Mouse (Mus musculus) CH12.LX (cell line): ENCODE measurements around the gene Nxpe3. TPM values are rescaled to one million over a fixed set of nuclear protein-coding genes. Genes with fewer than 3 reads are reported as not detected.

ENCODE experiments used
- DNase-seq: peaks from one replicate; pipeline ENCODE4 v3.0.0-alpha.2; 2013; ENCODE audit errors: extremely low read depth
- H3K27ac ChIP-seq: 2 replicates; pipeline ENCODE4 v1.5.1; 2012; ENCODE audit warnings: low read depth, mild to moderate bottlenecking, control low read depth, moderate library complexity; ENCODE audit not compliant: insufficient read depth
- H3K27me3 ChIP-seq: replicated peaks from 2 replicates; pipeline ENCODE3; 2012; ENCODE audit warnings: inconsistent platforms
- H3K36me3 ChIP-seq, 2 experiments: replicated peaks in 1 of 2; 2 replicates each; pipeline versions ENCODE3 to v1.6.1; 2012; ENCODE audit warnings: inconsistent platforms in 1 of 2, low read length in 1 of 2, mild to moderate bottlenecking in 1 of 2, mixed read lengths in 1 of 2, moderate library complexity in 1 of 2; ENCODE audit not compliant: control insufficient read depth in 1 of 2, insufficient read depth in 1 of 2
- H3K4me1 ChIP-seq, 2 experiments: 2 replicates each; pipeline ENCODE4 v1.6.1; 2012; ENCODE audit warnings: inconsistent platforms in 1 of 2, moderate library complexity in 1 of 2; ENCODE audit not compliant: insufficient read depth in 2 of 2, control insufficient read depth in 1 of 2
- H3K4me2 ChIP-seq: 2 replicates; pipeline ENCODE4 v1.6.1; 2012; ENCODE audit warnings: low read depth, mild to moderate bottlenecking, control low read depth; ENCODE audit not compliant: poor library complexity, insufficient read depth, severe bottlenecking
- H3K4me3 ChIP-seq, 3 experiments: fragments of 150-350 bp in 1 of 3; sonication (generic) in 1 of 3; replicated peaks in 1 of 3; 2 replicates each; pipeline versions ENCODE3 to v1.5.1; 2011 to 2012; ENCODE audit warnings: low read depth in 2 of 3, low read length in 2 of 3, mild to moderate bottlenecking in 2 of 3, moderate library complexity in 2 of 3, control low read depth in 1 of 3, improper control_type of control experiment in 1 of 3, inconsistent platforms in 1 of 3, mixed read lengths in 1 of 3; ENCODE audit not compliant: poor library complexity in 1 of 3
- H3K79me2 ChIP-seq: replicated peaks from 2 replicates; pipeline ENCODE4 v1.6.1; 2012; ENCODE audit warnings: mild to moderate bottlenecking, moderate library complexity; ENCODE audit not compliant: control insufficient read depth, poor library complexity, insufficient read depth, severe bottlenecking; ENCODE audit errors: extremely low read depth
- H3K9ac ChIP-seq: 2 replicates; pipeline ENCODE4 v1.6.1; 2012; ENCODE audit warnings: low read depth, mild to moderate bottlenecking, control low read depth, moderate library complexity; ENCODE audit not compliant: insufficient read depth
- H3K9me3 ChIP-seq: replicated peaks from 2 replicates; pipeline ENCODE3; 2012; ENCODE audit warnings: low read length, inconsistent platforms, mixed read lengths
- CHD1 ChIP-seq: IDR thresholded peaks from 2 replicates; pipeline ENCODE4 v1.6.1; 2012; ENCODE audit warnings: low read depth, low read length, improper control_type of control experiment, inconsistent platforms
- CTCF ChIP-seq, 2 experiments: IDR thresholded peaks in 1 of 2; conservative IDR thresholded peaks in 1 of 2; 2 replicates each; pipeline ENCODE4 v1.5.1; 2011 to 2012; ENCODE audit warnings: low read depth in 2 of 2, low read length in 2 of 2, improper control_type of control experiment in 1 of 2, inconsistent platforms in 1 of 2, mild to moderate bottlenecking in 1 of 2, moderate library complexity in 1 of 2
- E2F4 ChIP-seq: IDR thresholded peaks from 2 replicates; pipeline ENCODE4 v1.6.1; 2011; ENCODE audit warnings: low read depth, low read length, improper control_type of control experiment; ENCODE audit not compliant: insufficient replicate concordance
- ELF1 ChIP-seq: IDR thresholded peaks from 2 replicates; pipeline ENCODE4 v1.6.1; 2014; ENCODE audit warnings: low read depth, mild to moderate bottlenecking, inconsistent platforms, low read length, improper control_type of control experiment
- GABPA ChIP-seq: IDR thresholded peaks from 2 replicates; pipeline ENCODE4 v1.6.1; 2012; ENCODE audit warnings: low read depth, low read length, improper control_type of control experiment, inconsistent platforms; ENCODE audit not compliant: insufficient replicate concordance
- IRF4 ChIP-seq: IDR thresholded peaks from 2 replicates; pipeline ENCODE4 v1.6.1; 2014; ENCODE audit warnings: low read depth, mild to moderate bottlenecking, inconsistent platforms, low read length, improper control_type of control experiment
- MAX ChIP-seq: IDR thresholded peaks from 2 replicates; pipeline ENCODE4 v1.6.1; 2011; ENCODE audit warnings: low read length, improper control_type of control experiment
- MAZ ChIP-seq: IDR thresholded peaks from 2 replicates; pipeline ENCODE4 v1.6.1; 2012; ENCODE audit warnings: low read depth, mild to moderate bottlenecking, inconsistent platforms, low read length, improper control_type of control experiment, moderate library complexity
- MXI1 ChIP-seq: IDR thresholded peaks from 2 replicates; pipeline ENCODE4 v1.6.1; 2011; ENCODE audit warnings: mild to moderate bottlenecking, low read depth, low read length, improper control_type of control experiment
- NELFE ChIP-seq: IDR thresholded peaks from 2 replicates; pipeline ENCODE4 v1.6.1; 2011; ENCODE audit warnings: low read depth, low read length, improper control_type of control experiment
- NRF1 ChIP-seq: IDR thresholded peaks from 2 replicates; pipeline ENCODE4 v1.6.1; 2014; ENCODE audit warnings: low read depth, mild to moderate bottlenecking, inconsistent platforms, low read length, improper control_type of control experiment, moderate library complexity
- POLR2A ChIP-seq: IDR thresholded peaks from 2 replicates; pipeline ENCODE4 v1.6.1; 2011; ENCODE audit warnings: low read depth, mild to moderate bottlenecking, improper control_type of control experiment, low read length
- POLR2AphosphoS2 ChIP-seq: IDR thresholded peaks from 2 replicates; pipeline ENCODE4 v1.6.1; 2011; ENCODE audit warnings: low read depth, low read length, improper control_type of control experiment
- RAD21 ChIP-seq: IDR thresholded peaks from 2 replicates; pipeline ENCODE4 v1.6.1; 2011; ENCODE audit warnings: low read depth, mild to moderate bottlenecking, low read length, improper control_type of control experiment, moderate library complexity
- RCOR1 ChIP-seq: conservative IDR thresholded peaks from 2 replicates; pipeline ENCODE4 v1.6.1; 2012; ENCODE audit warnings: low read depth, mild to moderate bottlenecking, inconsistent platforms, low read length, improper control_type of control experiment
- TBP ChIP-seq: conservative IDR thresholded peaks from 2 replicates; pipeline ENCODE4 v1.6.1; 2011; ENCODE audit warnings: low read depth, low read length, improper control_type of control experiment
- UBTF ChIP-seq: IDR thresholded peaks from 2 replicates; pipeline ENCODE4 v1.6.1; 2012; ENCODE audit warnings: low read depth, mild to moderate bottlenecking, inconsistent platforms, low read length, improper control_type of control experiment, moderate library complexity
- USF1 ChIP-seq: IDR thresholded peaks from 2 replicates; pipeline ENCODE4 v1.6.1; 2014; ENCODE audit warnings: low read depth, mild to moderate bottlenecking, inconsistent platforms, low read length, improper control_type of control experiment
- USF2 ChIP-seq: conservative IDR thresholded peaks from 2 replicates; pipeline ENCODE4 v1.6.1; 2011; ENCODE audit warnings: low read depth, low read length, improper control_type of control experiment
- ZC3H11A ChIP-seq: IDR thresholded peaks from 2 replicates; pipeline ENCODE4 v1.6.1; 2012; ENCODE audit warnings: low read depth, mild to moderate bottlenecking, inconsistent platforms, low read length, improper control_type of control experiment
- ZKSCAN1 ChIP-seq: IDR thresholded peaks from 2 replicates; pipeline ENCODE4 v1.6.1; 2012; ENCODE audit warnings: low read depth, inconsistent platforms, low read length, improper control_type of control experiment, borderline replicate concordance
- dilution Hi-C: fragments of 300-500 bp; cut with MboI; formaldehyde crosslinking; loops from 2 replicates; pipeline ENCODE4 v1.14.3; 2020; ENCODE audit warnings: low sequenced_read_pairs; ENCODE audit not compliant: extremely low pct_unique_long_range_greater_than_20kb, extremely low pct_ligation_motif_present
- in situ Hi-C: fragments of 300-500 bp; cut with MboI; formaldehyde crosslinking; loops from 3 replicates; pipeline ENCODE4 v1.14.3; 2019; ENCODE audit warnings: low sequenced_read_pairs, low pct_ligation_motif_present, low pct_unique_long_range_greater_than_20kb, mixed read lengths
- polyA plus RNA-seq: library from polyadenylated mRNA; unstranded; fragments of >175 nt; gene quantifications from 2 replicates; pipeline ENCODE4 v1.2.1, GENCODE M21; 2012; ENCODE audit warnings: low read depth; ENCODE audit not compliant: insufficient read length
- total RNA-seq, 2 experiments: library from RNA; depleted of rRNA; stranded (reverse); fragments of 300-350 nt in 1 of 2; fragments of >200 nt in 1 of 2; gene quantifications; 2 replicates each; pipeline ENCODE4 v1.2.3; 2012 to 2014

The Nxpe3 gene
- total and polyA plus RNA-seq, 3 experiments = 5.4 to 12.3 (median 10.6) TPM

DNA sequence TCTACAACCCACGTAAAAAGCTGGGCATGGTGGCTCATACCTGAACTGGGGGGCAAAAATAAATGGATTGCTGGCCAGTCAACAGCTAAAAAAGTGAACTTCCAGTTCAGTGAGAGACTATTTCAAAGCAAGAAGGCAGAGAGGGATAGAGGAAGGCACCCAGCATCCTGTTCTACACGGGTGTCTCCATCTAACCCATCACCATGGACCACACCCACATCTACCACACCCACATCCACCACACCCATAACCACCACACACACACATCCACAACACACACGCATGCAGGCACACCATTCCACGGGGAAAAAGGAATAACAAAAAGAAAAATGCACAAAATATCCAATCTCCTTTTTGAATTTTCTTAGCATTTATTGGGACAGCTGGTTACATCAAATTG lies 28.9 kb upstream of the Nxpe3 start:
- no peaks in the 10 kb centered on the region for H3K4me1 ChIP-seq
- no peak for TF ChIP-seq USF1
- no peak for TF ChIP-seq UBTF
- no peak for TF ChIP-seq ZKSCAN1
- no peak for TF ChIP-seq NELFE
- TF ChIP-seq E2F4 = no peak
- no peak for TF ChIP-seq TBP
- TF ChIP-seq USF2 = no peak
- no peak for TF ChIP-seq POLR2AphosphoS2
- no peak for TF ChIP-seq ZC3H11A
- TF ChIP-seq RAD21 = no peak
- no peak for TF ChIP-seq ELF1
- TF ChIP-seq RCOR1 = no peak
- in situ Hi-C loops (no loop called here), dilution Hi-C loops (no loop called here)
- no peaks in the 10 kb centered on the region for H3K9me3 ChIP-seq
- H3K36me3 ChIP-seq = peaks cover 34 to 74% of the 10 kb centered on the region in 2 experiments
- no peaks in the 10 kb centered on the region for H3K79me2 ChIP-seq
- no peak overlapping the region for H3K9ac ChIP-seq
- no peaks in the 10 kb centered on the region for H3K27me3 ChIP-seq
- H3K27ac ChIP-seq = no peak overlapping the region
- no peak for DNase-seq
- H3K4me3 ChIP-seq = no peak overlapping the region
- no peak overlapping the region for H3K4me2 ChIP-seq

DNA sequence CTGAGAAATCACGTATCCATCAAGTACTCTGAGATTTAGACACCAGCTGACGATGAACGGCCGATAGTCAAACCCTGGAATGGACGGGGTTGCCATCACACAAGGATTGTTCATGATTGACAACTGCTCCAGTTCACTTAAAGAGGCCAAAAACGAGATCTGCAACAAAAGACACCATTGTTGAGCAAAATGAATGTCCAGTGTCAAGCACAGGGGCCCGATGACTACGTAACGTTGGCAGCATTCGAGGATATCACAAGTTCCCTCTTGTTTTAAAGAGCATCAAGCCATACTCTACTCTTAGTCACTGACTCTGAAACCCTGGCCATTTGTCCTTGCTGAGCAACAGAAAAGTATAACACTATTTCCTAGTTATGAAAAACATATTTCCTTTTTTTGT lies 27.0 kb upstream of the Nxpe3 start:
- dilution Hi-C loops (no loop called here), in situ Hi-C loops (no loop called here)
- H3K4me2 ChIP-seq = no peak overlapping the region
- H3K27ac ChIP-seq = no peak overlapping the region
- H3K9me3 ChIP-seq = no peaks in the 10 kb centered on the region
- no peak overlapping the region for H3K4me3 ChIP-seq
- DNase-seq = no peak
- peaks cover 39 to 76% of the 10 kb centered on the region in 2 experiments for H3K36me3 ChIP-seq
- TF ChIP-seq GABPA (no peak), MXI1 (no peak), CHD1 (no peak), IRF4 (no peak), POLR2A (no peak), ZKSCAN1 (no peak), RCOR1 (no peak), ELF1 (no peak), NRF1 (no peak), MAZ (no peak), POLR2AphosphoS2 (no peak), MAX (no peak), CTCF (conservative IDR thresholded peaks at IDR 0.05 in 1 of 2, IDR thresholded peaks at IDR 0.05 in 1 of 2; ENCODE audit: low read depth in 2 of 2, low read length in 2 of 2) (no peak)
- no peaks in the 10 kb centered on the region for H3K27me3 ChIP-seq
- no peak overlapping the region for H3K9ac ChIP-seq
- no peaks in the 10 kb centered on the region for H3K4me1 ChIP-seq
- H3K79me2 ChIP-seq = no peaks in the 10 kb centered on the region
